In the genomic region with DNA sequence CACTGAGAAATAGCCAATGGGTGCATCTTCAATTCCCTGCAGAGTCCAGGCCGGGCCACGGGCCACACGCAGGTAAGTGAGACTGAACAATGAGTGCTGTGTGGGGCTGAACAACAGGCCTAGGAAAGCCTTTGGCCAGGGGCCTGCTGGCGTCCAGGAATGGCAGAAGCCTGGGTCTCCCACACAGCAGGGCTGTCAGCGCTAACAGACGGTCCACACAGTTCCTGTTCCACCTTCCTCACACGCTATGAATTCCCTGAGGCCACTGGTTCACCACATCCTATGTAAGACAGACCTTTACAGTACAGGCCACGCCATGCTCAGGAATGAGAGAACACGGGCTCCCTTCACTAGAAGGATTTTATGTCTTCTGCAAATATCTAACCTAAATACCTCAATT, we compare ENCODE assay signal across 10 mouse cellular contexts.
A peak's percentile ranks its signal among the peaks of the same experiment; 100 is the strongest.
DNase-seq lines count a peak whose midpoint lies in the region; ATAC-seq and TF ChIP-seq lines count a peak whose summit lies in the region.
"Had no signal": no experiment of that assay in that cellular context is flagged by ENCODE, and none has a peak within 500 bp of the region (broad histone marks: within the 10 kb centered on the region; RNA-seq: fewer than 3 reads in every experiment).

No protein-coding gene starts in this region.

- no peak overlapping the region for H3K4me3 ChIP-seq in hindbrain, embryonic 10.5 days
- H3K4me3 ChIP-seq in hindbrain, embryonic 14.5 days (replicated peaks; ENCODE audit: low read length), result no peak overlapping the region
- peak overlapping the region; percentile 15 to 40; a peak in 1 of 4 replicates for H3K4me3 ChIP-seq in ES-E14 (ENCODE audit: insufficient read depth in 1 of 2, low read depth in 1 of 2, low read length in 2 of 2, poor library complexity in 1 of 2, severe bottlenecking in 1 of 2)
- no peak overlapping the region for H3K4me3 ChIP-seq in intestine, embryonic 16.5 days (ENCODE audit: low read length)
- H3K4me3 ChIP-seq: neural tube, embryonic 12.5 days had no signal

- H3K9me3 ChIP-seq in hindbrain, embryonic 10.5 days, result no peaks in the 10 kb centered on the region
- no peaks in the 10 kb centered on the region for H3K9me3 ChIP-seq in hindbrain, embryonic 14.5 days (ENCODE audit: control insufficient read depth, low read length)
- H3K9me3 ChIP-seq in ES-E14 (ENCODE audit: control insufficient read depth, insufficient read depth, low read depth, low read length), result no peaks in the 10 kb centered on the region
- no peaks in the 10 kb centered on the region for H3K9me3 ChIP-seq in intestine, embryonic 16.5 days (ENCODE audit: control insufficient read depth, low read length)
- H3K9me3 ChIP-seq: neural tube, embryonic 12.5 days had no signal

- DNase-seq in hindbrain, embryonic 10.5 days (ENCODE audit: low spot score), result no peak
- DNase-seq in hindbrain, embryonic 14.5 days (ENCODE audit: low spot score), result no peak
- DNase-seq in ES-E14 (ENCODE audit: low read depth, low spot score) (no peak), MN1 (ENCODE audit: low spot score) (no peak)
- peak; percentile 67 to 71 for DNase-seq in cerebellum, postnatal 36 days
- no peak for DNase-seq in thymus, adult 18-20 months
- no peak for DNase-seq in thymus, postnatal 0 days (ENCODE audit: low spot score)
- DNase-seq: adrenal gland, postnatal 10 days had no signal

- WGBS in hindbrain, embryonic 10.5 days, result 73% methylated on average over 9 of the region's 9 CpGs
- WGBS in hindbrain, embryonic 14.5 days, result 77% methylated on average over 9 of the region's 9 CpGs
- 55% methylated on average over 9 of the region's 9 CpGs for WGBS in intestine, embryonic 16.5 days

- no peak overlapping the region for H3K4me2 ChIP-seq in hindbrain, embryonic 14.5 days (replicated peaks)
- H3K4me2 ChIP-seq in intestine, embryonic 16.5 days (ENCODE audit: low read depth, low read length), result no peak overlapping the region
- H3K4me2 ChIP-seq: neural tube, embryonic 12.5 days had no signal

- H3K36me3 ChIP-seq in hindbrain, embryonic 10.5 days, result no peaks in the 10 kb centered on the region
- H3K36me3 ChIP-seq in hindbrain, embryonic 14.5 days (replicated peaks; ENCODE audit: control insufficient read depth, insufficient read depth), result no peaks in the 10 kb centered on the region
- H3K36me3 ChIP-seq in ES-E14 (ENCODE audit: control insufficient read depth, insufficient read depth, low read length, poor library complexity, severe bottlenecking), result no peaks in the 10 kb centered on the region
- H3K36me3 ChIP-seq in intestine, embryonic 16.5 days (ENCODE audit: control insufficient read depth, insufficient read depth, low read length), result no peaks in the 10 kb centered on the region
- H3K36me3 ChIP-seq: neural tube, embryonic 12.5 days had no signal

- no peaks in the 10 kb centered on the region for H3K27me3 ChIP-seq in hindbrain, embryonic 10.5 days (ENCODE audit: insufficient read depth, poor library complexity, severe bottlenecking)
- no peaks in the 10 kb centered on the region for H3K27me3 ChIP-seq in hindbrain, embryonic 14.5 days (ENCODE audit: control insufficient read depth, insufficient read depth, low read length)
- no peaks in the 10 kb centered on the region for H3K27me3 ChIP-seq in intestine, embryonic 16.5 days (replicated peaks; ENCODE audit: control insufficient read depth, insufficient read depth, low read length)
- H3K27me3 ChIP-seq: neural tube, embryonic 12.5 days had no signal

- in situ Hi-C loops in ES-E14 (cut with MboI; ENCODE audit: low sequenced_read_pairs in 2 of 2, unreplicated experiment in 2 of 2), result no loop called here

- H3K27ac ChIP-seq in hindbrain, embryonic 10.5 days, result 0 out of 2 replicates have a peak overlapping the region, but pooled peaks have one; percentile 2
- H3K27ac ChIP-seq in hindbrain, embryonic 14.5 days, result no peak overlapping the region
- no peak overlapping the region for H3K27ac ChIP-seq in ES-E14 (ENCODE audit: insufficient read depth, low read depth, low read length, poor library complexity, severe bottlenecking)
- H3K27ac ChIP-seq in intestine, embryonic 16.5 days (ENCODE audit: low read length), result peak overlapping the region; percentile 34; the same call in 1 of the 2 replicates
- H3K27ac ChIP-seq: neural tube, embryonic 12.5 days had no signal

- peaks cover 29% of the 10 kb centered on the region for H3K4me1 ChIP-seq in hindbrain, embryonic 10.5 days (replicated peaks)
- peaks cover 19% of the 10 kb centered on the region for H3K4me1 ChIP-seq in hindbrain, embryonic 14.5 days (replicated peaks; ENCODE audit: control insufficient read depth, insufficient read depth, low read length)
- H3K4me1 ChIP-seq in ES-E14 (ENCODE audit: control insufficient read depth in 2 of 2, insufficient read depth in 2 of 2, low read length in 2 of 2, poor library complexity in 1 of 2), result no peaks in the 10 kb centered on the region
- peaks cover 17% of the 10 kb centered on the region for H3K4me1 ChIP-seq in intestine, embryonic 16.5 days (ENCODE audit: control insufficient read depth, insufficient read depth, low read length)

- ATAC-seq in hindbrain, embryonic 14.5 days (ENCODE audit: low FRiP score), result no peak
- ATAC-seq in intestine, embryonic 16.5 days, result peak; percentile 41

- H3K9ac ChIP-seq in hindbrain, embryonic 14.5 days, result no peak overlapping the region
- no peak overlapping the region for H3K9ac ChIP-seq in ES-E14 (ENCODE audit: insufficient read depth, low read depth, low read length, poor library complexity, severe bottlenecking)
- no peak overlapping the region for H3K9ac ChIP-seq in intestine, embryonic 16.5 days (ENCODE audit: low read depth, low read length)
- H3K9ac ChIP-seq: neural tube, embryonic 12.5 days had no signal

TF ChIP-seq in ES-E14, 5 proteins besides CTCF, POLR2A, EP300 and RAD21:
- no peak for TF ChIP-seq ZNF384 (IDR thresholded peaks at IDR 0.05; ENCODE audit: low read depth, low read length)
- no peak for TF ChIP-seq MAFK (IDR thresholded peaks at IDR 0.05; ENCODE audit: insufficient read depth, low read depth, low read length)
- TF ChIP-seq ZC3H11A (IDR thresholded peaks at IDR 0.05; ENCODE audit: borderline replicate concordance, low read depth, low read length), result no peak
- TF ChIP-seq CHD2 (IDR thresholded peaks at IDR 0.05; ENCODE audit: low read depth, low read length), result no peak
- TF ChIP-seq HCFC1 (IDR thresholded peaks at IDR 0.05; ENCODE audit: borderline replicate concordance, insufficient read depth, low read length), result no peak

Comparison
In these comparisons a context has a peak if more than half of its experiments do, and no peak if none do; other contexts are left out.
1. H3K27ac ChIP-seq: peak in hindbrain, embryonic 10.5 days (single experiment) and intestine, embryonic 16.5 days (single experiment); none in hindbrain, embryonic 14.5 days (single experiment) and ES-E14 (single experiment).
2. DNase-seq: peak in cerebellum, postnatal 36 days (2 of 2); none in hindbrain, embryonic 10.5 days (single experiment), hindbrain, embryonic 14.5 days (single experiment), ES-E14 (single experiment), MN1 (single experiment), thymus, adult 18-20 months (0 of 2) and thymus, postnatal 0 days (single experiment).
3. H3K4me3 ChIP-seq: peak in ES-E14 (2 of 2); none in hindbrain, embryonic 10.5 days (single experiment), hindbrain, embryonic 14.5 days (single experiment) and intestine, embryonic 16.5 days (single experiment).